ENCODE assay signal across 8 mouse cellular contexts in the genomic region with DNA sequence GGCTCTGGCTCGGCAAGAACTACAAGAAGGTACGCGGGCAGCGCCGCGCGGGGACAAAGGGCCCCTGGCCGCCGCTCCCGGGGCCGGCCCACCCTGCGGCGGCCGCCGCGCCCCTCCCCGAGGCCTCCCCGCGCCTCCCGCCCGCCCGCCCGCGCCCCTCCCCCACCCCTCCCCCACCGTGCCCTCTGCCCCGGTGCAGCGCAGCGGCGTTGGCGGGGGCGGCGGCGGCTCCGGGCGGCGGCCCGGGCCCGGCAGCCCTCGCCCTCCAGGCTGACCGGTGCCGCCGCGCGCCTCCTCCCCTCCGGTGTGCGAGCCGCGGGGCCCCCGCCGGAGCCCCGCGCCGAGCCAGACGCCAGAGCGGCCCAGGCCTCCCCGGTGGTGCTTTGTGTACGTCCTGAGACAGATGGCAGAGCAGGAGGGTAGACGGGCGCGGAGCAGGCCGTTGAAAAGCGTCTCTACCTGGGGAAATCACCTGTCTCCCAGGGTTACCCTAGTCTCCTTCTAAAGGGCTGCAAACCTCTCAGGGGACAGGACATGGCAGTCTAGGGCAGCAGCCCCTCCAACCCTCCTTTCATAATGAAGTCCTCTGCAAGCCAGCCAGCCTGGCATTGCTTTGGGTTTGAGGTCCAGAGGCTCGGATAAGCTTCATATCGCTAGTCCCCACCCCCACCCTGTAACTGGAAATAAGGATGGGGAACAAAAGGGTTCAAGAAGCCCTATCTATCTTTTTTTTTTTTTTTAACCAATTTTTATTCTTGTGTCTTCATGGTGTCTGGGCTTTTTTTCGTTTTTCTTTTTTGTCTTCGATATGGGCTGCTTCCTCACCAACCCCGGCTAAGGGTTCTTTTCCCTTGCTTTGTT. TPM values are rescaled to one million over a fixed set of nuclear protein-coding genes. Genes with fewer than 3 reads are reported as not detected.
A peak's percentile ranks its signal among the peaks of the same experiment; 100 is the strongest.
DNase-seq lines count a peak whose midpoint lies in the region; ATAC-seq lines count a peak whose summit lies in the region.

No protein-coding gene starts in this region.

- no peaks in the 10 kb centered on the region for H3K27me3 ChIP-seq in kidney, embryonic 15.5 days
- no peaks in the 10 kb centered on the region for H3K27me3 ChIP-seq in lung, embryonic 15.5 days

- peaks cover 27% of the 10 kb centered on the region for H3K4me1 ChIP-seq in kidney, embryonic 15.5 days
- H3K4me1 ChIP-seq in lung, embryonic 15.5 days, result peaks cover 14% of the 10 kb centered on the region

- peaks cover 29% of the 10 kb centered on the region for H3K36me3 ChIP-seq in kidney, embryonic 15.5 days
- peaks cover 32% of the 10 kb centered on the region for H3K36me3 ChIP-seq in lung, embryonic 15.5 days

- DNase-seq in 416B (ENCODE audit: low read depth) (peak; percentile 48), MN1 (ENCODE audit: low spot score) (peak; percentile 65)
- peak; percentile 63 to 65 for DNase-seq in cerebellum, postnatal 36 days
- peak; percentile 42 for DNase-seq in gastrocnemius, postnatal 14 days
- DNase-seq in ovary, postnatal 36 days (ENCODE audit: low spot score), result peak; percentile 59
- DNase-seq in urinary bladder, adult 2 months (ENCODE audit: low spot score), result peak; percentile 53

- H3K9me3 ChIP-seq in kidney, embryonic 15.5 days (replicated peaks), result no peaks in the 10 kb centered on the region
- H3K9me3 ChIP-seq in lung, embryonic 15.5 days, result no peaks in the 10 kb centered on the region

- peak overlapping the region; percentile 77 for H3K4me2 ChIP-seq in kidney, embryonic 15.5 days
- H3K4me2 ChIP-seq in lung, embryonic 15.5 days, result peak overlapping the region; percentile 62

- peak overlapping the region; percentile 97 for H3K27ac ChIP-seq in kidney, embryonic 15.5 days
- peak overlapping the region; percentile 97 for H3K27ac ChIP-seq in lung, embryonic 15.5 days

- peak overlapping the region; percentile 95 for H3K4me3 ChIP-seq in kidney, embryonic 15.5 days (replicated peaks)
- peak overlapping the region; percentile 78 for H3K4me3 ChIP-seq in lung, embryonic 15.5 days

- WGBS in kidney, embryonic 15.5 days, result 1% methylated on average over 35 of the region's 67 CpGs
- WGBS in lung, embryonic 15.5 days, result under 1% methylated on average over 35 of the region's 67 CpGs

- intact Hi-C loops in gastrocnemius, postnatal 14 days (cut with DNase I; ENCODE audit: low total_unique reads), result loop anchor here (5.0 kb wide), 2 partner anchors 92 to 127 kb away; partner anchors contain the start of gene Coq10a

- H3K9ac ChIP-seq in kidney, embryonic 15.5 days, result peak overlapping the region; percentile 94
- peak overlapping the region; percentile 96 for H3K9ac ChIP-seq in lung, embryonic 15.5 days

- ATAC-seq in kidney, embryonic 15.5 days (replicated peaks; ENCODE audit: low FRiP score), result peak; percentile 70
- ATAC-seq in lung, embryonic 15.5 days (ENCODE audit: borderline replicate concordance, extremely low read depth, low FRiP score, low TSS enrichment), result peak; percentile 74

RNA-seq across cellular contexts. Expression of gene Smarcc2, which starts 0.6 kb away (rescaled TPM):
- 10 to 100 TPM; 43.4 to 44.6 TPM for total RNA-seq in gastrocnemius, postnatal 14 days (2021)
- polyA plus RNA-seq in kidney, embryonic 15.5 days (2015; fragmentation: Nextera tagmentation; extraction: Ambion mirVana), result 75.9 and 77.2 TPM in 2 replicates
- polyA plus RNA-seq in lung, embryonic 15.5 days (2015; fragmentation: Nextera tagmentation; extraction: Ambion mirVana), result 70.2 and 74.7 TPM in 2 replicates
- 91.5 and 97.0 TPM in 2 replicates for polyA plus RNA-seq in urinary bladder, adult 2 months (2012; rRNA removed)

RNA-seq across cellular contexts. Expression of gene Myl6, which starts 34.3 kb away (rescaled TPM):
- 100 to 1,000 TPM; 214 to 276 TPM for total RNA-seq in gastrocnemius, postnatal 14 days (2021)
- polyA plus RNA-seq in kidney, embryonic 15.5 days (2015; fragmentation: Nextera tagmentation; extraction: Ambion mirVana), result 1,170 and 1,259 TPM in 2 replicates
- polyA plus RNA-seq in lung, embryonic 15.5 days (2015; fragmentation: Nextera tagmentation; extraction: Ambion mirVana), result 1,477 and 1,532 TPM in 2 replicates
- 10,835 and 11,320 TPM in 2 replicates for polyA plus RNA-seq in urinary bladder, adult 2 months (2012; rRNA removed)

RNA-seq across cellular contexts. Expression of gene Myl6b, which starts 38.8 kb away (rescaled TPM):
- 100 to 1,000 TPM in 1 of 2 experiments, 10 to 100 TPM in 1; 54.6 to 180 TPM for total RNA-seq in gastrocnemius, postnatal 14 days (2021)
- 4.2 and 4.7 TPM in 2 replicates for polyA plus RNA-seq in kidney, embryonic 15.5 days (2015; fragmentation: Nextera tagmentation; extraction: Ambion mirVana)
- 2.9 and 4.3 TPM in 2 replicates for polyA plus RNA-seq in lung, embryonic 15.5 days (2015; fragmentation: Nextera tagmentation; extraction: Ambion mirVana)
- polyA plus RNA-seq in urinary bladder, adult 2 months (2012; rRNA removed), result 3.0 and 3.3 TPM in 2 replicates

RNA-seq across cellular contexts. Expression of gene Rnf41, which starts 48.2 kb away (rescaled TPM):
- 10 to 100 TPM; 12.9 to 13.0 TPM for total RNA-seq in gastrocnemius, postnatal 14 days (2021)
- polyA plus RNA-seq in kidney, embryonic 15.5 days (2015; fragmentation: Nextera tagmentation; extraction: Ambion mirVana), result 45.1 and 45.9 TPM in 2 replicates
- polyA plus RNA-seq in lung, embryonic 15.5 days (2015; fragmentation: Nextera tagmentation; extraction: Ambion mirVana), result 39.8 and 42.1 TPM in 2 replicates
- polyA plus RNA-seq in urinary bladder, adult 2 months (2012; rRNA removed), result 25.4 and 25.5 TPM in 2 replicates

RNA-seq across cellular contexts. Expression of gene Nabp2, which starts 48.3 kb away (rescaled TPM):
- total RNA-seq in gastrocnemius, postnatal 14 days (2021), result 10 to 100 TPM; 48.2 to 51.8 TPM
- 82.8 and 92.6 TPM in 2 replicates for polyA plus RNA-seq in kidney, embryonic 15.5 days (2015; fragmentation: Nextera tagmentation; extraction: Ambion mirVana)
- 72.1 and 75.7 TPM in 2 replicates for polyA plus RNA-seq in lung, embryonic 15.5 days (2015; fragmentation: Nextera tagmentation; extraction: Ambion mirVana)
- polyA plus RNA-seq in urinary bladder, adult 2 months (2012; rRNA removed), result 47.2 and 50.1 TPM in 2 replicates

Comparison
In these comparisons a context has a peak if more than half of its experiments do, and no peak if none do; other contexts are left out.
1. Peak in every context shown above with its lines: DNase-seq, ATAC-seq, H3K4me3 ChIP-seq and H3K27ac ChIP-seq.